Mouse (Mus musculus): ENCODE data around the gene Stip1. TPM values are rescaled to one million over a fixed set of nuclear protein-coding genes. Genes with fewer than 3 reads are reported as not detected.

Stip1 gene
- polyA plus RNA-seq, 1 experiment from 2014 or later = 51.4 TPM

DNA sequence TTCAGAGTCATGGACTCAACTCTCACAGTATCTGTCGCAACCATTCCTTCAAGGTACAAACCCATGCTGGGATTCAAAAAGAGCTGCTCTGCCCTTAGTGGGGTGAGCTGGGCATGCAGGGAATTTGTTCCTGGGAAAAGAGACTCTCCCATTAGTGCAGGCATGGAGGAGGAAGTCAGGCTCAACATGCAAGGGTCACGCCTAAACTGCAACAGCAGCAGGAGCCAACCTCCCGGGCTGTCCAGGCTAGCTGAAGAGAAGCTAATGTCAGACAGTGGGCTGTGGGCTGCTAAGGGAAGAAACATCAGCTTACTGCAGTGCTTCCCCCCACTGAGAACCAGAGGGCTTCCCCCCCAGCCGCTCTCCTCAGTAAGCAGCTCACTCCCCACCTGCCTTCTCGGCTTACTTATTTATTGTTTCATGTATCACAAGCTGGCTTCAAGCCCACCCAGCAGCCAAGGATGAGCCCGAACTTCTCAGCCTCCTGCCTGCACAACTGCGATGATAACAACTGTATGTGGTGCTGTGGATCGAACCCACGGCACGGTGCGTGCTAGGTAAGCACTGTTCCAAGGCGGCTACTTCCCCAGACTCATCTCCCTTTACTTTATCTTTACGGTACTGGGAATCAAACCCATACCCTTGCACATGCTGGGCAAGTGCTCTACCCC lies 67.4 kb downstream of the Stip1 start:
- 77% methylated on average over 13 of the region's 13 CpGs for WGBS (ENCODE audit: insufficient replicate concordance)
- no peak for ATAC-seq

DNA sequence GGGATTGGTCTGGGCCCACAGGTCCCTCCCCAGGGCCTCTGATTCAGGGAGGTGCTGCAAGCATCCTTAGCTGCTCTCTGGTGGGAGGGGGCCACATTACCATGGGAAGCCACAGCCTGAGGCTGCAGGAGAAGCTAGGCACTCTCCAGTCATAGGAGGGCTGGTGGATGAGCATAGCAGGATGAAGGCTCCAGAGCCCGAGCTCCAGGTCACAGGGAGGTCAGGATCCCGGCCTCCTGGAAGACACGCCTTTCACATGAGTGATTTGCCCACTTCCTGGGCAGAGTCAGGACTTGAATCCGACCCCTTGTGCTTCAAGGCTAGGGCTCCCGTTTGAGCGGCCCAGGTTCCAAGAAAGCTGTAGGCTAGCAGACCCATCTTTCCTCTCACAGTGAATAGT lies 68.1 kb downstream of the Stip1 start:
- Histone ChIP-seq H3K27me3 (ENCODE audit: insufficient read depth, low read length) (no peaks in the 10 kb centered on the region), H3K4me3 (ENCODE audit: low read depth, low read length) (no peak overlapping the region), H3K4me2 (ENCODE audit: low read depth, low read length) (no peak overlapping the region), H3K9ac (replicated peaks) (no peak overlapping the region), H3K9me3 (ENCODE audit: low read length) (no peaks in the 10 kb centered on the region), H3K4me1 (ENCODE audit: insufficient read depth) (peaks cover 43% of the 10 kb centered on the region), H3K36me3 (replicated peaks; ENCODE audit: insufficient read depth, low read length) (no peaks in the 10 kb centered on the region), H3K27ac (ENCODE audit: low read depth) (no peak overlapping the region)
- DNase-seq (no peak), ATAC-seq (no peak)
- WGBS (ENCODE audit: insufficient replicate concordance) = 60% methylated on average over 6 of the region's 6 CpGs
- TF ChIP-seq CTCF (IDR thresholded peaks at IDR 0.05; ENCODE audit: low read depth) = no peak
- no peak for TF ChIP-seq EP300 (IDR thresholded peaks at IDR 0.05; ENCODE audit: low read depth)

More for the DNA sequence above, 67.4 kb downstream of the Stip1 start:
- Histone ChIP-seq H3K9me3 (ENCODE audit: low read length) (no peaks in the 10 kb centered on the region), H3K36me3 (replicated peaks; ENCODE audit: insufficient read depth, low read length) (peaks cover 2% of the 10 kb centered on the region), H3K27me3 (ENCODE audit: insufficient read depth, low read length) (no peaks in the 10 kb centered on the region), H3K27ac (ENCODE audit: low read depth) (no peak overlapping the region), H3K4me3 (ENCODE audit: low read depth, low read length) (no peak overlapping the region), H3K9ac (replicated peaks) (no peak overlapping the region), H3K4me2 (ENCODE audit: low read depth, low read length) (no peak overlapping the region), H3K4me1 (ENCODE audit: insufficient read depth) (peaks cover 46% of the 10 kb centered on the region)
- no peak for DNase-seq
- TF ChIP-seq EP300 (IDR thresholded peaks at IDR 0.05; ENCODE audit: low read depth) (no peak), CTCF (IDR thresholded peaks at IDR 0.05; ENCODE audit: low read depth) (no peak)

Other genes with a start within 250 kb of the Stip1 start
- 4.2 and 5.2 TPM in 2 replicates for gene Rps6ka4, start 199.3 kb downstream of the Stip1 start, polyA plus RNA-seq (2015; fragmentation: Nextera tagmentation; extraction: Ambion mirVana)
- 2.6 and 2.8 TPM in 2 replicates for gene Ccdc88b, start 181.8 kb downstream of the Stip1 start, polyA plus RNA-seq (2015; fragmentation: Nextera tagmentation; extraction: Ambion mirVana)
- gene Trmt112, start 130.3 kb downstream of the Stip1 start, polyA plus RNA-seq (2015; fragmentation: Nextera tagmentation; extraction: Ambion mirVana) = 67.1 and 68.6 TPM in 2 replicates
- gene Prdx5, start 129.9 kb downstream of the Stip1 start, polyA plus RNA-seq (2015; fragmentation: Nextera tagmentation; extraction: Ambion mirVana) = 371 and 389 TPM in 2 replicates
- gene Esrra, start 118.2 kb downstream of the Stip1 start, polyA plus RNA-seq (2015; fragmentation: Nextera tagmentation; extraction: Ambion mirVana) = 7.7 and 8.2 TPM in 2 replicates
- 0.81 TPM in 2 replicates for gene Catsperz, start 114.6 kb downstream of the Stip1 start, polyA plus RNA-seq (2015; fragmentation: Nextera tagmentation; extraction: Ambion mirVana)
- gene Kcnk4, start 105.5 kb downstream of the Stip1 start, polyA plus RNA-seq (2015; fragmentation: Nextera tagmentation; extraction: Ambion mirVana) = 0.06 and 0.09 TPM in 2 replicates
- gene Bad, start 98.1 kb downstream of the Stip1 start, polyA plus RNA-seq (2015; fragmentation: Nextera tagmentation; extraction: Ambion mirVana) = 29.9 and 30.6 TPM in 2 replicates
- 8.9 and 10.2 TPM in 2 replicates for gene Gpr137, start 97.5 kb downstream of the Stip1 start, polyA plus RNA-seq (2015; fragmentation: Nextera tagmentation; extraction: Ambion mirVana)
- 48.3 and 57.2 TPM in 2 replicates for gene Ppp1r14b, start 65.0 kb downstream of the Stip1 start, polyA plus RNA-seq (2015; fragmentation: Nextera tagmentation; extraction: Ambion mirVana)
- 3.5 and 3.6 TPM in 2 replicates for gene Plcb3, start 63.5 kb downstream of the Stip1 start, polyA plus RNA-seq (2015; fragmentation: Nextera tagmentation; extraction: Ambion mirVana)
- 78.5 and 79.0 TPM in 2 replicates for gene Fkbp2, start 59.5 kb downstream of the Stip1 start, polyA plus RNA-seq (2015; fragmentation: Nextera tagmentation; extraction: Ambion mirVana)
- 11.9 and 13.7 TPM in 2 replicates for gene Vegfb, start 52.3 kb downstream of the Stip1 start, polyA plus RNA-seq (2015; fragmentation: Nextera tagmentation; extraction: Ambion mirVana)
- 10.9 and 11.2 TPM in 2 replicates for gene Dnajc4, start 47.4 kb downstream of the Stip1 start, polyA plus RNA-seq (2015; fragmentation: Nextera tagmentation; extraction: Ambion mirVana)
- 11.6 and 14.5 TPM in 2 replicates for gene Nudt22, start 43.9 kb downstream of the Stip1 start, polyA plus RNA-seq (2015; fragmentation: Nextera tagmentation; extraction: Ambion mirVana)
- gene Trpt1, start 43.8 kb downstream of the Stip1 start, polyA plus RNA-seq (2015; fragmentation: Nextera tagmentation; extraction: Ambion mirVana) = 2.9 and 4.1 TPM in 2 replicates
- 60.5 and 70.2 TPM in 2 replicates for gene Fermt3, start 20.5 kb downstream of the Stip1 start, polyA plus RNA-seq (2015; fragmentation: Nextera tagmentation; extraction: Ambion mirVana)
- gene Macrod1, start 16.8 kb upstream of the Stip1 start, polyA plus RNA-seq (2015; fragmentation: Nextera tagmentation; extraction: Ambion mirVana) = 11.7 and 14.9 TPM in 2 replicates
- gene Flrt1, start 65.8 kb upstream of the Stip1 start, polyA plus RNA-seq (2015; fragmentation: Nextera tagmentation; extraction: Ambion mirVana) = 0.12 and 0.21 TPM in 2 replicates
- gene Otub1, start 166.3 kb upstream of the Stip1 start, polyA plus RNA-seq (2015; fragmentation: Nextera tagmentation; extraction: Ambion mirVana) = 55.0 and 57.9 TPM in 2 replicates
- 1,162 and 1,195 TPM in 2 replicates for gene Cox8a, start 177.6 kb upstream of the Stip1 start, polyA plus RNA-seq (2015; fragmentation: Nextera tagmentation; extraction: Ambion mirVana)
- 14.7 and 16.5 TPM in 2 replicates for gene Naa40, start 201.2 kb upstream of the Stip1 start, polyA plus RNA-seq (2015; fragmentation: Nextera tagmentation; extraction: Ambion mirVana)
- 0.62 and 0.67 TPM in 2 replicates for gene Rcor2, start 227.4 kb upstream of the Stip1 start, polyA plus RNA-seq (2015; fragmentation: Nextera tagmentation; extraction: Ambion mirVana)